In the genomic region with DNA sequence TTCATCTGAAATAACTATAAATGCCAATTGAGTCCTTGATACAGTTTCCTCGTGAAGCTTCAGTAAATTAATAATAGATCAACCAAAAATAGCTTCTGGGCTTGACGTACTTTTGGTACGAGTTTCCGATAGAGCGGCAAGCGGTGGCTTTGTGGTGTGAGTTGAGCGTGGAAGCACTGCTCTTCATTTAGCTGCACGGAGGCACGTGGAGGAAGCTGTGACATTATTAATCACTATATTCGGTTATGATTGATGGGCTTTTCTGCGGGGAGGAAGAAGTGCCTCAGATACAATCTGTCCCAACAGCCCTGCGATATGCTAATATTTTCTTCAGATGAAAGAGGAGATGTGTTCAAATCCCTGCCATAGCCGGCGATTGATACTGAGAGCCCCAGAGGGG, we compare ENCODE assay signal across 19 mouse cellular contexts.
"Had no signal": no experiment of that assay in that cellular context is flagged by ENCODE, and none has a peak within 500 bp of the region (broad histone marks: within the 10 kb centered on the region; RNA-seq: fewer than 3 reads in every experiment).

No protein-coding gene starts in this region.

- H3K36me3 ChIP-seq: midbrain, embryonic 10.5 days; midbrain, embryonic 12.5 days; neural tube, embryonic 13.5 days; neural tube, embryonic 15.5 days had no signal

- H3K27ac ChIP-seq: midbrain, embryonic 10.5 days; midbrain, embryonic 12.5 days; neural tube, embryonic 13.5 days; neural tube, embryonic 15.5 days had no signal

- H3K4me3 ChIP-seq: midbrain, embryonic 10.5 days; midbrain, embryonic 12.5 days; myocyte; neural tube, embryonic 13.5 days; neural tube, embryonic 15.5 days had no signal

- DNase-seq: lung, adult 18-20 months; lung, embryonic 14.5 days; lung, postnatal 10 days; lung, postnatal 4 days; midbrain, embryonic 14.5 days; retina, postnatal 1 day; right cerebral cortex, adult 18-20 months; right cerebral cortex, postnatal 25 days; right cerebral cortex, postnatal 4 days; spleen, adult 18-20 months; thymus, adult 18-20 months; thymus, postnatal 14 days; thymus, postnatal 36 days had no signal

- H3K9me3 ChIP-seq: midbrain, embryonic 10.5 days; midbrain, embryonic 12.5 days; neural tube, embryonic 13.5 days; neural tube, embryonic 15.5 days had no signal

- ATAC-seq: midbrain, embryonic 16.5 days had no signal

- H3K27me3 ChIP-seq: neural tube, embryonic 15.5 days had no signal

- H3K9ac ChIP-seq: lung, embryonic 14.5 days; midbrain, embryonic 12.5 days; neural tube, embryonic 13.5 days; neural tube, embryonic 15.5 days had no signal

- H3K4me1 ChIP-seq: midbrain, embryonic 10.5 days; midbrain, embryonic 12.5 days; neural tube, embryonic 13.5 days had no signal

- H3K4me2 ChIP-seq: lung, embryonic 14.5 days; midbrain, embryonic 12.5 days; neural tube, embryonic 13.5 days; neural tube, embryonic 15.5 days had no signal
